20 mouse cellular contexts compared by ENCODE assay signal in genomic region chr17:67102051-67102450, GRCm38 (mm10).
DNase-seq lines count a peak whose midpoint lies in the region; ATAC-seq and TF ChIP-seq lines count a peak whose summit lies in the region.
"Had no signal": no experiment of that assay in that cellular context is flagged by ENCODE, and none has a peak within 500 bp of the region (broad histone marks: within the 10 kb centered on the region; RNA-seq: fewer than 3 reads in every experiment).

No protein-coding gene starts in this region.

- no peak for TF ChIP-seq POLR2A in kidney, adult 2 months (IDR thresholded peaks at IDR 0.05; ENCODE audit: low read depth, low read length)

- H3K9ac ChIP-seq in intestine, postnatal 0 days (ENCODE audit: low read depth, low read length), result no peak overlapping the region
- H3K9ac ChIP-seq: hindbrain, embryonic 12.5 days; midbrain, embryonic 12.5 days had no signal

- no peak overlapping the region for H3K4me3 ChIP-seq in kidney, adult 2 months (ENCODE audit: insufficient read depth, low read depth, low read length)
- no peak overlapping the region for H3K4me3 ChIP-seq in intestine, postnatal 0 days (ENCODE audit: low read depth, low read length)
- H3K4me3 ChIP-seq: embryonic facial prominence, embryonic 10.5 days; erythroblast, embryonic 14.5 days; hindbrain, embryonic 12.5 days; midbrain, embryonic 12.5 days; myocyte had no signal

- H3K4me2 ChIP-seq in intestine, postnatal 0 days (replicated peaks; ENCODE audit: low read depth), result no peak overlapping the region
- H3K4me2 ChIP-seq: heart, embryonic 11.5 days; hindbrain, embryonic 12.5 days; midbrain, embryonic 12.5 days had no signal

- H3K4me1 ChIP-seq in kidney, adult 2 months (ENCODE audit: control insufficient read depth, insufficient read depth, low read length), result no peaks in the 10 kb centered on the region
- H3K4me1 ChIP-seq in intestine, postnatal 0 days (replicated peaks; ENCODE audit: control insufficient read depth, insufficient read depth, low read length), result no peaks in the 10 kb centered on the region
- H3K4me1 ChIP-seq: embryonic facial prominence, embryonic 10.5 days; hindbrain, embryonic 12.5 days; midbrain, embryonic 12.5 days had no signal

- no peak for ATAC-seq in intestine, postnatal 0 days
- no peak for ATAC-seq in monocyte, adult 5-6 weeks (replicated peaks; ENCODE audit: insufficient number of reproducible peaks, low FRiP score, low TSS enrichment, poor library complexity, severe bottlenecking)
- ATAC-seq: forebrain, embryonic 16.5 days had no signal

- no peaks in the 10 kb centered on the region for H3K36me3 ChIP-seq in kidney, adult 2 months (ENCODE audit: control insufficient read depth, insufficient read depth, low read length)
- H3K36me3 ChIP-seq in intestine, postnatal 0 days (ENCODE audit: control insufficient read depth, insufficient read depth), result no peaks in the 10 kb centered on the region
- H3K36me3 ChIP-seq: embryonic facial prominence, embryonic 10.5 days; hindbrain, embryonic 12.5 days; midbrain, embryonic 12.5 days had no signal

- TF ChIP-seq CTCF in kidney, adult 2 months (conservative IDR thresholded peaks at IDR 0.05; ENCODE audit: insufficient read depth, insufficient read length, low read depth, low read length), result no peak
- no peak for TF ChIP-seq CTCF in intestine, postnatal 0 days (IDR thresholded peaks at IDR 0.05; ENCODE audit: low read depth)

- no peaks in the 10 kb centered on the region for H3K9me3 ChIP-seq in intestine, postnatal 0 days (ENCODE audit: control insufficient read depth)
- H3K9me3 ChIP-seq: embryonic facial prominence, embryonic 10.5 days; hindbrain, embryonic 12.5 days; midbrain, embryonic 12.5 days had no signal

- DNase-seq in heart, adult 11 months, result peak; percentile 90
- no peak for DNase-seq in heart, adult 9 months (ENCODE audit: low spot score in 2 of 2)
- peak; percentile 50 for DNase-seq in adrenal gland, postnatal 14 days
- DNase-seq in kidney, adult 2 months, result peak; percentile 86
- peak; percentile 59 to 72 for DNase-seq in kidney, postnatal 4 days
- no peak for DNase-seq in embryo, embryonic 10.5 days (ENCODE audit: low spot score)
- DNase-seq: cerebellum, adult 11 months; cerebellum, postnatal 25 days; liver; thymus, postnatal 25 days had no signal

- no peak overlapping the region for H3K27ac ChIP-seq in kidney, adult 2 months (ENCODE audit: insufficient read depth, low read depth, low read length)
- no peak overlapping the region for H3K27ac ChIP-seq in intestine, postnatal 0 days (ENCODE audit: low read depth, low read length)
- H3K27ac ChIP-seq: embryonic facial prominence, embryonic 10.5 days; hindbrain, embryonic 12.5 days; midbrain, embryonic 12.5 days; stomach, postnatal 0 days had no signal

- no peaks in the 10 kb centered on the region for H3K27me3 ChIP-seq in kidney, adult 2 months (replicated peaks; ENCODE audit: control insufficient read depth, insufficient read depth, low read length)
- no peaks in the 10 kb centered on the region for H3K27me3 ChIP-seq in intestine, postnatal 0 days (replicated peaks; ENCODE audit: control insufficient read depth, insufficient read depth, low read length)
- H3K27me3 ChIP-seq: hindbrain, embryonic 12.5 days; midbrain, embryonic 12.5 days had no signal

- 28% methylated on average over 6 of the region's 6 CpGs for WGBS in kidney, adult 2 months
- WGBS in intestine, postnatal 0 days, result 67% methylated on average over 6 of the region's 6 CpGs

Comparison
In these comparisons a context has a peak if more than half of its experiments do, and no peak if none do; other contexts are left out.
1. DNase-seq: peak in heart, adult 11 months (single experiment), adrenal gland, postnatal 14 days (single experiment), kidney, adult 2 months (single experiment) and kidney, postnatal 4 days (2 of 2); none in heart, adult 9 months (0 of 2) and embryo, embryonic 10.5 days (single experiment).